Mouse (Mus musculus): ENCODE results near the gene Pitpnb.

Gene Pitpnb

GRCm38 (mm10) chr5:111421424-111421823 is 90.9 kb downstream of the Pitpnb start:
- no peak for DNase-seq (ENCODE audit: low read depth)

GRCm38 (mm10) chr5:111422058-111422800 is 91.7 kb downstream of the Pitpnb start:
- no peak for DNase-seq (ENCODE audit: low read depth)

- DNase-seq (ENCODE audit: low read depth): no peak
These were observed 92.4 kb downstream of the Pitpnb start for GRCm38 (mm10) chr5:111423011-111423410.

- no peak for DNase-seq (ENCODE audit: low read depth)
These were observed 93.1 kb downstream of the Pitpnb start for GRCm38 (mm10) chr5:111423616-111424015.

GRCm38 (mm10) chr5:111425813-111426212 is 95.2 kb downstream of the Pitpnb start:
- no peak for DNase-seq (ENCODE audit: low read depth)

GRCm38 (mm10) chr5:111426249-111426648 is 95.7 kb downstream of the Pitpnb start:
- DNase-seq (ENCODE audit: low read depth): no peak

- no peak for DNase-seq (ENCODE audit: low read depth)
These were observed 98.3 kb downstream of the Pitpnb start for GRCm38 (mm10) chr5:111428882-111429281.

- DNase-seq (ENCODE audit: low read depth): no peak
These were observed 99.2 kb downstream of the Pitpnb start for GRCm38 (mm10) chr5:111429726-111430125.

GRCm38 (mm10) chr5:111431007-111431730 is 100.6 kb downstream of the Pitpnb start:
- no peak for DNase-seq (ENCODE audit: low read depth)

GRCm38 (mm10) chr5:111432842-111433241 is 102.3 kb downstream of the Pitpnb start:
- peak; percentile 37 for DNase-seq (ENCODE audit: low read depth)

GRCm38 (mm10) chr5:111434342-111434842 is 103.8 kb downstream of the Pitpnb start:
- no peak for DNase-seq (ENCODE audit: low read depth)

- no peak for DNase-seq (ENCODE audit: low read depth)
These were observed 105.7 kb downstream of the Pitpnb start for GRCm38 (mm10) chr5:111436260-111436659.

- no peak for DNase-seq (ENCODE audit: low read depth)
These were observed 106.6 kb downstream of the Pitpnb start for GRCm38 (mm10) chr5:111437205-111437604.
